Mouse (Mus musculus) ES-E14 (cell line): ENCODE results near the gene Rogdi. TPM values are rescaled to one million over a fixed set of nuclear protein-coding genes. Genes with fewer than 3 reads are reported as not detected.

ENCODE experiments used
- DNase-seq: peaks from one replicate; pipeline ENCODE4 v3.0.0-alpha.2; 2013; ENCODE audit warnings: low read depth, low spot score
- H3K27ac ChIP-seq: 2 replicates; pipeline ENCODE4 v1.5.1; 2012; ENCODE audit warnings: low read depth, mild to moderate bottlenecking, low read length, moderate library complexity, mixed read lengths; ENCODE audit not compliant: poor library complexity, insufficient read depth, severe bottlenecking
- H3K36me3 ChIP-seq: 2 replicates; pipeline ENCODE4 v1.6.1; 2012; ENCODE audit warnings: mild to moderate bottlenecking, low read length, moderate library complexity, mixed read lengths; ENCODE audit not compliant: control insufficient read depth, poor library complexity, insufficient read depth, severe bottlenecking
- H3K4me1 ChIP-seq, 2 experiments: fragments of 150-350 bp in 1 of 2; sonication (generic) in 1 of 2; 2 replicates each; pipeline ENCODE4 v1.6.1; 2012; ENCODE audit warnings: low read length in 2 of 2, mild to moderate bottlenecking in 1 of 2, mixed read lengths in 1 of 2; ENCODE audit not compliant: control insufficient read depth in 2 of 2, insufficient read depth in 2 of 2, poor library complexity in 1 of 2
- H3K4me3 ChIP-seq, 2 experiments: fragments of 150-350 bp in 1 of 2; sonication (generic) in 1 of 2; 2 replicates each; pipeline ENCODE4 v1.5.1; 2012; ENCODE audit warnings: low read length in 2 of 2, low read depth in 1 of 2, mild to moderate bottlenecking in 1 of 2, mixed read lengths in 1 of 2; ENCODE audit not compliant: insufficient read depth in 1 of 2, poor library complexity in 1 of 2, severe bottlenecking in 1 of 2
- H3K9ac ChIP-seq: 2 replicates; pipeline ENCODE4 v1.6.1; 2012; ENCODE audit warnings: low read depth, mild to moderate bottlenecking, low read length, mixed read lengths; ENCODE audit not compliant: poor library complexity, insufficient read depth, severe bottlenecking
- H3K9me3 ChIP-seq: fragments of 150-350 bp; sonication (generic); 2 replicates; pipeline ENCODE4 v1.6.1; 2012; ENCODE audit warnings: low read depth, mild to moderate bottlenecking, low read length; ENCODE audit not compliant: control insufficient read depth, insufficient read depth
- CHD2 ChIP-seq: IDR thresholded peaks from 2 replicates; pipeline ENCODE4 v1.6.1; 2014; ENCODE audit warnings: mild to moderate bottlenecking, low read depth, low read length, inconsistent platforms
- HCFC1 ChIP-seq: IDR thresholded peaks from 2 replicates; pipeline ENCODE4 v1.6.1; 2012; ENCODE audit warnings: low read length, inconsistent platforms, borderline replicate concordance; ENCODE audit not compliant: insufficient read depth
- MAFK ChIP-seq: IDR thresholded peaks from 2 replicates; pipeline ENCODE4 v1.6.1; 2014; ENCODE audit warnings: mild to moderate bottlenecking, low read depth, low read length, inconsistent platforms; ENCODE audit not compliant: insufficient read depth
- ZC3H11A ChIP-seq: IDR thresholded peaks from 2 replicates; pipeline ENCODE4 v1.6.1; 2012; ENCODE audit warnings: low read depth, mild to moderate bottlenecking, inconsistent platforms, low read length, borderline replicate concordance
- ZNF384 ChIP-seq: IDR thresholded peaks from 2 replicates; pipeline ENCODE4 v1.6.1; 2012; ENCODE audit warnings: low read depth, low read length, inconsistent platforms
- in situ Hi-C, 2 experiments: fragments of 600-800 bp; cut with MboI; formaldehyde crosslinking; loops; one replicate each; pipeline ENCODE4 v1.15.1; 2025; ENCODE audit warnings: low sequenced_read_pairs in 2 of 2, inconsistent platforms in 1 of 2; ENCODE audit not compliant: unreplicated experiment in 2 of 2
- total RNA-seq: library from RNA; depleted of rRNA; stranded (reverse); fragments of 300-350 nt; gene quantifications from 2 replicates; pipeline ENCODE4 v1.2.3, GENCODE M21; 2012; rRNA removed

Rogdi gene
- total RNA-seq, 1 experiment = 18.7 TPM

DNA sequence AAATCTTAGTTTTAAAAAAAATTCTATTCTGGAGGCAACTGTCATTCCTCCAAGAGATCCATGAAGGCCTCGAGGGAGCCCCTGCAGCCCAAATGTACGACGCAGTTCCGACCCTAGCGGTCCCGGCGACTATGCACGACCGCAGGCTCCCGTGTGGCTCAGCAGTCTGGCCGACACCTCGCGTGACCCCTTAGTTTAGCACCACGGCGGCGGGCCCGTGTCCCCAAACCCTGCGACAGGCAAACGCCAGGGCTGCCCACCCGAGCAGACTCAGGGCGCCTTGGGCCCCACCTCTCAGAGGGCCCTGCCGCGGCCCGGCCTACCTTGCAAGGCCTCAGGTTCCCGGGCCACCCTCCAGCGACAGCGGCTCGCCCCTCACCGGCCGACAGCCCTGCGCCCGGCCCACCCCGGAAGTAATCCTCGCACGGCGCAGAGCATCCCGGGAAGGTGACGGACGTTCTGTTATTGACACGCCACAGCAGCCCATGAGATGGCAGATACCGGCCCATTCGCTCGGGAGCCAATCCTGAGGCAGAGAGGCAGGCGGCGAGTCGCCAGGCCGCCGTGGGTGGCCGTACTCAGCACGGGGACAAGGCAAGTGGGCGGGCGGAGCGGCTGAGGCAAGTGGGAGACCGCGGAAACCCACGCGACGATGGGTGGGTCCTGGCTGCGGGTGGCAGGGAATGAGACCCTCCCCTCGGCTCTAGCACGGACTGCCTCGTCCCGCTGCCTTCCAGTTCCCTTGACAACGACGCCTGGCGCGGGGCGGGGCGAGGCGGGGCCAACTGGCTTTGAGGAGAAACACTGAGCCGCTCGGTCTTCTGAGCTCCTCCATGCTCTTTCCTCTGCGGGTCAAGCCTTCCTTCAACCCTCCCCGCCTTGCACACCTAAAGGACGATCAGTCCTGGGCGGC, 49.3 kb downstream of the Rogdi start, which contains the start of gene Anks3:
TSS of gene Anks3 (minus strand) at position 409 of the 913 bp plus-strand sequence.
- TF ChIP-seq HCFC1 = no peak
- TF ChIP-seq ZC3H11A = no peak
- no peak for TF ChIP-seq MAFK
- TF ChIP-seq ZNF384 = no peak
- TF ChIP-seq CHD2 = 0 out of 2 replicates have a peak, but pooled peaks have one; percentile 33
- H3K36me3 ChIP-seq = no peaks in the 10 kb centered on the region
- H3K9ac ChIP-seq = peak within 1 kb of the TSS; percentile 77
- peak within 1 kb of the TSS; percentile 70 to 76 for H3K4me3 ChIP-seq
- in situ Hi-C loops = no loop called here
- no peaks in the 10 kb centered on the region for H3K9me3 ChIP-seq
- H3K27ac ChIP-seq = peak within 1 kb of the TSS; percentile 11; the same call in 1 of the 2 replicates
- peak; percentile 88 for DNase-seq
- H3K4me1 ChIP-seq = peaks cover 2 to 5% of the 10 kb centered on the region in 2 experiments; a peak in 1 of 4 replicates

GRCm38 (mm10) chr16:4963346-4963745, 50.0 kb downstream of the Rogdi start:
- no peak overlapping the region for H3K27ac ChIP-seq
- peak overlapping the region; percentile 64 for H3K9ac ChIP-seq
- peak overlapping the region; percentile 70 to 76 for H3K4me3 ChIP-seq
- in situ Hi-C loops = no loop called here
- no peaks in the 10 kb centered on the region for H3K36me3 ChIP-seq
- peaks cover 2 to 5% of the 10 kb centered on the region in 2 experiments; a peak in 1 of 4 replicates for H3K4me1 ChIP-seq
- TF ChIP-seq ZNF384 = no peak
- TF ChIP-seq ZC3H11A = no peak
- TF ChIP-seq CHD2 = no peak
- TF ChIP-seq MAFK = no peak
- no peak for TF ChIP-seq HCFC1
- no peak for DNase-seq
- H3K9me3 ChIP-seq = no peaks in the 10 kb centered on the region

- H3K27ac ChIP-seq = no peak overlapping the region
- no peak overlapping the region for H3K9ac ChIP-seq
- in situ Hi-C loops = no loop called here
- H3K4me3 ChIP-seq = no peak overlapping the region
- TF ChIP-seq MAFK (no peak), ZC3H11A (no peak), CHD2 (no peak), ZNF384 (no peak), HCFC1 (no peak)
- no peak for DNase-seq
- H3K4me1 ChIP-seq = peaks cover 2 to 5% of the 10 kb centered on the region in 2 experiments; a peak in 1 of 4 replicates
- H3K36me3 ChIP-seq = peaks cover 6% of the 10 kb centered on the region; the same call in 1 of the 2 replicates
- no peaks in the 10 kb centered on the region for H3K9me3 ChIP-seq
Observed at GRCm38 (mm10) chr16:4960260-4960659, 53.1 kb downstream of the Rogdi start.

Other genes with a start within 250 kb of the Rogdi start
- gene Cdip1, start 223.3 kb downstream of the Rogdi start, total RNA-seq = 27.1 and 35.1 TPM in 2 replicates
- gene 4930562C15Rik, start 178.1 kb downstream of the Rogdi start, total RNA-seq = 0.09 and 0.21 TPM in 2 replicates
- gene Ubald1, start 133.2 kb downstream of the Rogdi start, total RNA-seq = 26.7 and 41.3 TPM in 2 replicates
- gene Mgrn1, start 127.3 kb downstream of the Rogdi start, total RNA-seq = 24.0 and 25.7 TPM in 2 replicates
- 39.6 and 40.0 TPM in 2 replicates for gene Nudt16l1, start 74.8 kb downstream of the Rogdi start, total RNA-seq
- 34.9 and 46.7 TPM in 2 replicates for gene Anks3, start 49.3 kb downstream of the Rogdi start, total RNA-seq
- 0.13 and 0.16 TPM in 2 replicates for gene Sept12, start 15.7 kb downstream of the Rogdi start, total RNA-seq
- gene Smim22, start 6.3 kb downstream of the Rogdi start, total RNA-seq = 1.9 and 2.2 TPM in 2 replicates
- 67.4 and 75.6 TPM in 2 replicates for gene Glyr1, start 36.3 kb upstream of the Rogdi start, total RNA-seq
- 13.5 and 16.0 TPM in 2 replicates for gene Ubn1, start 36.5 kb upstream of the Rogdi start, total RNA-seq
- 4.1 and 6.0 TPM in 2 replicates for gene Ppl, start 118.9 kb upstream of the Rogdi start, total RNA-seq
- gene Sec14l5, start 133.6 kb upstream of the Rogdi start, total RNA-seq = 1.3 and 3.1 TPM in 2 replicates
- 40.3 and 58.1 TPM in 2 replicates for gene Nagpa, start 190.5 kb upstream of the Rogdi start, total RNA-seq
- 0.63 and 1.7 TPM in 2 replicates for gene AU021092, start 208.7 kb upstream of the Rogdi start, total RNA-seq
- gene Alg1, start 220.1 kb upstream of the Rogdi start, total RNA-seq = 62.6 and 95.1 TPM in 2 replicates
- 23.0 and 34.5 TPM in 2 replicates for gene Eef2kmt, start 242.4 kb upstream of the Rogdi start, total RNA-seq